Mouse (Mus musculus) heart, adult 11 months (tissue): ENCODE results near the gene Traf4.
A peak's percentile ranks its signal among the peaks of the same experiment; 100 is the strongest.
"Not testable (repeated sequence)": the region's sequence is repeated elsewhere in the genome, so short reads cannot be mapped to it uniquely, and the experiment has no call there.

ENCODE experiments used
- DNase-seq: peaks from one replicate; pipeline ENCODE4 v3.0.0; 2022

Traf4 gene

GRCm38 (mm10) chr11:78164924-78165760, at the start of gene Traf4:
Gene Traf4, minus strand, starts transcription at chr11:78165589.
- peak; percentile 99 for DNase-seq

DNA sequence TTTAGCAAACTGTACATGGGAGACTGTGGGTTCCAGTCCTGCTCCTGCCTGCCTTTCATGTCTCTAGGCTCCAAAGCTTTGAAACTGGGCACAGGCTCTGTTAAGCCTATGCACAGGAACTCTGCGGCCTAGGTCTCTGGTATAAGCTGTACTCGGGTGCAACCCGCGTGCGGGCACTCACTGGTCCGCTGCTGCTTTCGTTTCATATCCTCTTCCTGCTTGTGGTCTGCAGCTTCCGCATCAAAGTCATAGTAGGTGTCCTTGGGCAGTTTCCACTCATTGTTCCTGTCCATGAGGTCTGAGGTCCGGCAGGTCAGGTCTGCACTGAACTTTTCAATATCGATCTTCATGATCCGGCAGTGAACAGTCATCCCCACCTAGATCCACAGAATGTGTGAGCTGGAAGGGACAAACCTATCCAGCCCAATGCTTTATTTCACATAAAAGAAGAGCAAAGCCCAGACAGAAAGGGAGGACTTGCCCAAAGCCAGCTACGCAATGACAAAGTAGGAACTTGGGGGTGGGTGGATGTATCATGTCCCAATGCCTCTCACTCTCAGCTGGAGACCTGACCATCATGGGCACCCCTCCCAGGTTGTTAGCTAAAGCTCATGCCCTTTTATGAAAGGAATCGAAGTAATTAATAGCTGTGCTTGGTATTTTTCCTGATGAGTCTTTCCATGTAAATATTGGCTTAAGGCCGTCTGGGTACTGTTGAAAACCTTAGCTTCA, 47.9 kb upstream of the Traf4 start:
- peak; percentile 94 for DNase-seq

GRCm38 (mm10) chr11:78211513-78211912, 46.1 kb upstream of the Traf4 start:
- DNase-seq, result no peak

GRCm38 (mm10) chr11:78210615-78211014, 45.2 kb upstream of the Traf4 start:
- no peak for DNase-seq

GRCm38 (mm10) chr11:78209886-78210285, 44.5 kb upstream of the Traf4 start:
- no peak for DNase-seq

GRCm38 (mm10) chr11:78207190-78207589, 41.8 kb upstream of the Traf4 start:
- no peak for DNase-seq

DNA sequence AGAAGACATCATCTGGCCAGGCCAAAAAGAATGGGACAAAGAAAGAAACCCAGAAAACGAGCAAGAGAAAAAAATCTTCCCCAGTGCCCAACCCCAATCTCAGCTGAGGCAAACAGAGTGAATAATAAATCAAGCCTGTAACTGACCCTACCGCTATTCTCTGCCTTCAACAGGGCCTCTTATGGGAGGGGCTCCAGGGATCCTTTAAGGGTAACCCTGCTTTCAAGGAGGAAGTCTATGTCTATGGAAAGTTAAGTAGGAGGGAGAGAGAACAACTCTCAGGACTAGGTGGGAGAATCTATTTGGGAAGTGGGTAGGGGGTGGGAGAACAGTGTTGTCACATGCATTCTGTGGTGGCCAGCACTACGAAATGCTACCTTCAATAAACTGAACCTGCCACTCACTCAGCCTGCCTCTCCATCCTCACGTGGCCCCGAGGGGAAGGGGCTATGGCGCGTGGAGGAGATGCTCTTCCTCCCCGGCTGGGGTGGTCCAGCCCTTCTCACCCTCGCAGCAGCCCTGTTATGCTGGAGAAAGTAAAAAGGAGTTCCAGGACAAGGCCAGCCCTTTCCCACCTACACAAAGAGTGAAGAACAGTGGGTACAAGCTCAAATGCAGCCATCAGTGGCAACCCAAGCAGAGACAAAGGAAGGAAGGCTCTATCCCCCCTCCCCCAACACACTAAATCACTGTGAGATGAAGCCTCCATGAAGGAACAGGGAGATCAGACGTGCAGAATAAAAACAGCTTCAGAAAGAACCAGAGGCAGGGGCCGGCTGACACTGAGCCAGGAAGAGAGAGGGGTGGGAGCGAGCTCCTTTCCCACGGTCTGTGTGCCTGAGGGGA, 40.2 kb upstream of the Traf4 start:
- DNase-seq, result no peak

GRCm38 (mm10) chr11:78204287-78204686, 38.9 kb upstream of the Traf4 start:
- DNase-seq, result no peak

DNA sequence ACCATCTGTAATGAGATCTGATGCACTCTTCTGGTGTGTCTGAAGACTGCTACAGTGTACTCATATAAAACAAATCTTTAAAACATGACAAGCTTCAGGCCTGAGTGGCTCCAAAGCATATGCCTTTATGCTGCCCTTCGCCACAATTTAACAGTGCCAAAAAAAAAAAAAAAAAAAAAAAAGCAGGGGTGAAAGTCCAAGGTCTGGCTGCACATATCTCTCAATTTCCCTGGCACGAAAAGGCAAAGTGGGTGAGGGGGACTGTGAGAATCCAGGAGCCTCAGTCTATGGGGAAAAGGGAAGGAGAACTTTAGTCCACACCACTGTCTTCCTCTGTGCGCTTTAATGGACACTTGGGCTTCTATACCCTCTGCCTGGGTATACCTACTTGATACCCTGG, 37.0 kb upstream of the Traf4 start:
- DNase-seq, result no peak

GRCm38 (mm10) chr11:78195101-78195863, 29.9 kb upstream of the Traf4 start:
- DNase-seq, result no peak

- DNase-seq, result peak; percentile 97
These were observed 29.2 kb upstream of the Traf4 start for GRCm38 (mm10) chr11:78194411-78195100.

GRCm38 (mm10) chr11:78193113-78193512, 27.7 kb upstream of the Traf4 start, which contains the start of gene Proca1:
Gene Proca1, plus strand, starts transcription at chr11:78193392.
- DNase-seq, result no peak

GRCm38 (mm10) chr11:78190041-78190440, 24.7 kb upstream of the Traf4 start:
- no peak for DNase-seq

- peak; percentile 97 for DNase-seq
These were observed 24.0 kb upstream of the Traf4 start for GRCm38 (mm10) chr11:78189234-78190040.

DNA sequence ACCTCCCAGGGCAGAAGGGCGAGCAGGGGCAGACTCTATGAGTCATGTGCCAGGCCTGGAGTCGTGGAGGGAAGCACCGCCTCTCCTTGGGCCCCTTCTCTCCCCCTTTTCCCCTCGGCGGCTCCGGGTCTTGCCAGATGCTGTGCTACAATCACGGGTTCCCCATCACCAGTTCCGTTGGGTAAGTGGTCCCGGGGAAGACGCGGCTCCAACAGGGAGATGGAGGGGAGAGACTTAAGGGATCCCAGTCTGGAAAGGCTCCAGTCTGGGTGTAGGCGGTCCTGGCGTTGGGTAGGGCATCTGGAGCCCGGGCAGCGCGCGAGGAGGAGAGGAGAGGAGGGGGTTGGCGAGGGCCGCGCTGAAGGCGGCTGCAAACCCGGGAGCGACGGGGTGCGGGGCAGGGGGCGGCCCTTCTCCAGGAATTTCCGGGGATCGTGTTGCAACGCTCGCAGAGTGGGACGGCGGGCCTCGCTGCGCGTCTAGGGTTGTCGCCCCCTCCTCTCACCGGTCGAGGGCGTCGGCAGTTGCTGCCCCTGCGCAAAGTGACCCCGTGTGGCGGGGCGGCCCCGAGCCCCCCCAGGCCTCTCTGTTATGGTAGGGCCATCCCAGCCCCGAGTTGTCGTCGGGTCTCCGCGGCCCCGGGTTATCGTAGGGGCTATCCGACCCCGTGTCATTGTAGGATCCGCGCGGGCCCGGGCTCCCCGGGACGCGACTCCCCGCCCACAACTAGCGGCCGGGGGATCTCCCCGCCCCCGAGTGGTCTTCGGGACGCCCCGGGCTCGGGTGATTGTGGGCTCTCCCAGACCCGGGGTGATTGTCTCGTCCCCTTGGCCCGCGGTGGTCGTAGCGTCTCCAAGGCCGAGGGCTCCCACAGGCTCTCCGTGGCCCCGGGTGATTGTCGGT, 23.2 kb upstream of the Traf4 start, which contains the start of gene Rab34:
Gene Rab34, plus strand, starts transcription at position 100 of the 903 bp plus-strand sequence.
- peak; percentile 98 for DNase-seq

DNA sequence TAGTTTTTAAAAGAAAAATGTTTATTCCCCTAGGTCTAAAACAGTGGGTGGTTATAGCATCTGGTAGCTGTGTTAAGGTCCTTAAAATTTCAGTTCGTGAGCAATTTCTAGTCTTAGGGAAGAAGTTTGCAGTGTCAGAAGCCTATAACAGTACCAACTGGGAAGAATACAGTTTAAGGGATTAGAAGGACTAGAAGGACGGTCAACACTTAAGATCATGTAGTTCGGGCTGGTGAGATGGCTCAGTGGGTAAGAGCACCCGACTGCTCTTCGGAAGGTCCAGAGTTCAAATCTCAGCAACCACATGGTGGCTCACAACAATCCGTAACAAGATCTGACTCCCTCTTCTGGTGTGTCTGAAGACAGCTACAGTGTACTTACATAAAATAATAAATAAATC, 19.3 kb upstream of the Traf4 start:
- DNase-seq, result not testable (repeated sequence)

DNA sequence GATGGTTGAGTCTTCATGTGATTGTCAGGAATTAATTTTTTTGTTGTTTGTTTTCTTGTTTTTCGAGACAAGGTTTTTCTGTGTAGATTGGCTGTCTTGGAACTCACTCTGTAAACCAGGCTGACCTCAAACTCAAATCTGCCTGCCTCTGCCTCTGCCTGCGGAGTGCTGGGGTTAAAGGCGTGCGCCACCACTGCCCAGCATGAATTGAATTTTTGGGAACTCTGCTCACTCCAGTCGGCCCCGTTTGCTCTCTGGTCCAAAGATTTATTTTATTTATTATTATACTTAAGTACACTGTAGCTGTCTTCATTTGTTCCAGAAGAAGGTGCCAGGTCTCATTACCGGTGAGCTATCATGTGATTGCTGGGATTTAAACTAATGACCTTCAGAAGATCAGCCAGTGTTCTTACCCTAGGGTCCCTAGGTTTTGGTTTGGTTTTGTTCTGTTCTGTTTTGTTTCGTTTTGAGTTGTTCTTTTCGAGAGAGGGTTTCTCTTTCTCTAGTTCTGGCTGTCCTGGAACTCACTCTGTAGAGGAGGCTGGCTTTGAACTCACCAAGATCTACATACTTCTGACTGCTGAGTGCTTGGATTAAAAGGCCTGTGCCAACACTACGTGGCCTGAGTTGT, 18.6 kb upstream of the Traf4 start:
- DNase-seq, result peak; percentile 87

DNA sequence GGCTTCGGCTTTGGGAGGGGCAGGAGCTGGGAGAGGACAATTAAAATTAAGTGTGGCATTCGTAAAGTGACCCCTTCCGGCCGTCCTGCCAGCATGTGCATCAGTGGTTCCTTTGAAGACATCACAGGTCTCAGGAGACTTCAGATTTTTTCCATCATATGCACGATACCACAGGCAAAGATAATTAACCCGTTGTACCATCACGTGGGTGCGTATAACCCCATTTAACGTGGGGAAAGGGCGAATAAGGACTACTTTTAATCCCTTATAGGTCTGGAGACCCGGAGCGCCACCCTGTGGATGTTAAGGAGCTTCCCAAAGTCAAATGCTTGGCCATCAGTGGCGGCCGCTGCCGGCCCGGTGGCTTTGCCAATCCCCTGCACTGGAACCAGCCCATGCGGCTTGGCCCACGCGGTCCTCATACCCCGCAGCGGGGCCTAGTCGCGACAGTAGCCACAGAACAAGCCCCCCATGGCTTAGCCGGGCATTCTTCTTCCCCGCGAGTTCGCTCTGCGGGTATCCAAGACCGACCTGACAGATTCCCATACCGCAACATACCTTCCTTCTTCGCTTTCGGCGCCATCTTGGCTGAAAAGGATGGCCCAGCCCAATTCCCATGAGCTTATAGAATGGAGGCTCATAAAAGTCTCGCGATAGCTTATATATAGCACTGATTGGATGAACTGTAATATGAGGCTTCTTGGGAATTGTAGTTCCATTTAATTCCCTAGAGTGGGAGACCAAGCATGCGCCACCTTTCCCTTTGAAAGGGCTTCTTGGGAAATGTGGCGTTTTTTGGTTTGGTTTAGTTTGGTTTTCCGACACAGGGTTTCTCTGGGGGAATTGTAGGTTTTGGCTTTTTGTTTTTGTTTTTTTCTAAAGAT, 17.8 kb upstream of the Traf4 start, which contains the start of gene Rpl23a:
Gene Rpl23a, minus strand, starts transcription at position 624 of the 884 bp plus-strand sequence.
- DNase-seq, result peak; percentile 99
